Mouse (Mus musculus) liver, embryonic 14.5 days (tissue): ENCODE data around the gene Nr3c2. TPM values are rescaled to one million over a fixed set of nuclear protein-coding genes. Genes with fewer than 3 reads are reported as not detected.

Experiments used
- ATAC-seq: fragments of 200-750 bp; cut with Nextera tagmentation; 2 replicates; pipeline ENCODE4 v1.8.0; 2017; ENCODE audit warnings: moderate number of reproducible peaks, mild to moderate bottlenecking, moderate library complexity; ENCODE audit not compliant: insufficient read depth
- DNase-seq, 3 experiments: peaks; one replicate each; pipeline ENCODE4 v3.0.0-alpha.2; 2012 to 2013; ENCODE audit warnings: low read depth in 3 of 3, low spot score in 3 of 3
- H3K27ac ChIP-seq: fragments of 300-500 bp; sonication (generic); 2 replicates; pipeline ENCODE4 v1.5.1; 2014; ENCODE audit warnings: moderate library complexity, mild to moderate bottlenecking, control low read depth, inconsistent platforms
- H3K27me3 ChIP-seq: fragments of 300-500 bp; sonication (generic); 2 replicates; pipeline ENCODE4 v1.6.1; 2014; ENCODE audit warnings: mild to moderate bottlenecking, low read length, moderate library complexity; ENCODE audit not compliant: control insufficient read depth, insufficient read depth
- H3K36me3 ChIP-seq: fragments of 300-500 bp; sonication (generic); replicated peaks from 2 replicates; pipeline ENCODE4 v1.6.1; 2014; ENCODE audit warnings: low read depth; ENCODE audit not compliant: control insufficient read depth, insufficient read depth
- H3K4me1 ChIP-seq, 2 experiments: fragments of 200-500 bp in 1 of 2; fragments of 300-500 bp in 1 of 2; sonication (generic) in 1 of 2; replicated peaks; 2 replicates each; pipeline ENCODE4 v1.6.1; 2012 to 2014; ENCODE audit warnings: antibody characterized with exemption in 1 of 2, inconsistent platforms in 1 of 2, low read length in 1 of 2; ENCODE audit not compliant: control insufficient read depth in 2 of 2, insufficient read depth in 2 of 2
- H3K4me2 ChIP-seq: fragments of 300-500 bp; sonication (generic); 2 replicates; pipeline ENCODE4 v1.6.1; 2014; ENCODE audit warnings: low read depth, mild to moderate bottlenecking, control low read depth, moderate library complexity
- H3K4me3 ChIP-seq, 2 experiments: fragments of 200-500 bp in 1 of 2; fragments of 300-500 bp in 1 of 2; sonication (generic) in 1 of 2; 2 replicates each; pipeline ENCODE4 v1.5.1; 2012 to 2014; ENCODE audit warnings: low read depth in 2 of 2, low read length in 2 of 2, mild to moderate bottlenecking in 2 of 2, control low read depth in 1 of 2, inconsistent platforms in 1 of 2, moderate library complexity in 1 of 2; ENCODE audit not compliant: insufficient read depth in 1 of 2
- H3K9ac ChIP-seq: fragments of 300-500 bp; sonication (generic); replicated peaks from 2 replicates; pipeline ENCODE4 v1.6.1; 2014; ENCODE audit warnings: mild to moderate bottlenecking, control low read depth, moderate library complexity
- H3K9me3 ChIP-seq: fragments of 300-500 bp; sonication (generic); 2 replicates; pipeline ENCODE4 v1.6.1; 2016; ENCODE audit warnings: low read length, mixed read lengths; ENCODE audit not compliant: control insufficient read depth
- CTCF ChIP-seq: IDR thresholded peaks from 2 replicates; pipeline ENCODE4 v1.5.1; 2016; ENCODE audit warnings: antibody characterized with exemption, low read depth, control low read depth
- EP300 ChIP-seq: IDR thresholded peaks from 2 replicates; pipeline ENCODE4 v1.6.1; 2016; ENCODE audit warnings: antibody characterized with exemption, low read depth
- WGBS: fragments of 180-500 bp; shearing (Covaris S2); extraction: QIAGEN DNeasy Blood & Tissue Kit; methylation state at CpG from one replicate; pipeline ENCODE4 v1.1.7; 2014; ENCODE audit not compliant: insufficient replicate concordance; 5-methylcytosine and 5-hydroxymethylcytosine counted together
- polyA plus RNA-seq, 2 experiments: library from polyadenylated mRNA; depleted of rRNA in 1 of 2; stranded (reverse) in 1 of 2; unstranded in 1 of 2; fragments of >200 nt; fragmentation: Nextera tagmentation in 1 of 2; extraction: Ambion mirVana in 1 of 2; gene quantifications; 2 replicates each; pipeline versions ENCODE4 v1.2.1 to v1.2.3; 2012 to 2014

The Nr3c2 gene
- polyA plus RNA-seq, 2 experiments = 0.30 to 0.99 TPM

GRCm38 (mm10) chr8:77098101-77098500, 198.9 kb downstream of the Nr3c2 start:
- Histone ChIP-seq H3K4me2 (no peak overlapping the region), H3K27me3 (no peaks in the 10 kb centered on the region), H3K9me3 (no peaks in the 10 kb centered on the region), H3K4me1 (no peaks in the 10 kb centered on the region), H3K36me3 (no peaks in the 10 kb centered on the region), H3K9ac (no peak overlapping the region), H3K4me3 (no peak overlapping the region), H3K27ac (no peak overlapping the region)
- DNase-seq (no peak), ATAC-seq (no peak)
- TF ChIP-seq EP300 (no peak), CTCF (no peak)
- 57% methylated on average over 10 of the region's 10 CpGs for WGBS

GRCm38 (mm10) chr8:77100370-77100769, 201.1 kb downstream of the Nr3c2 start:
- Histone ChIP-seq H3K27ac (no peak overlapping the region), H3K27me3 (no peaks in the 10 kb centered on the region), H3K4me1 (no peaks in the 10 kb centered on the region), H3K4me3 (no peak overlapping the region), H3K9ac (no peak overlapping the region), H3K36me3 (no peaks in the 10 kb centered on the region), H3K4me2 (no peak overlapping the region), H3K9me3 (no peaks in the 10 kb centered on the region)
- ATAC-seq = no peak
- no peak for DNase-seq
- 63% methylated on average over 2 of the region's 2 CpGs for WGBS
- TF ChIP-seq EP300 (no peak), CTCF (no peak)

- no peaks in the 10 kb centered on the region for H3K27me3 ChIP-seq
- no peak overlapping the region for H3K27ac ChIP-seq
- no peaks in the 10 kb centered on the region for H3K36me3 ChIP-seq
- DNase-seq (no peak), ATAC-seq (no peak)
- H3K9ac ChIP-seq = no peak overlapping the region
- TF ChIP-seq CTCF (no peak), EP300 (no peak)
- no peak overlapping the region for H3K4me3 ChIP-seq
- no peak overlapping the region for H3K4me2 ChIP-seq
- 69% methylated on average over 7 of the region's 7 CpGs for WGBS
- no peaks in the 10 kb centered on the region for H3K9me3 ChIP-seq
- no peaks in the 10 kb centered on the region for H3K4me1 ChIP-seq
Measured at GRCm38 (mm10) chr8:77102879-77103278, 203.6 kb downstream of the Nr3c2 start.

DNA sequence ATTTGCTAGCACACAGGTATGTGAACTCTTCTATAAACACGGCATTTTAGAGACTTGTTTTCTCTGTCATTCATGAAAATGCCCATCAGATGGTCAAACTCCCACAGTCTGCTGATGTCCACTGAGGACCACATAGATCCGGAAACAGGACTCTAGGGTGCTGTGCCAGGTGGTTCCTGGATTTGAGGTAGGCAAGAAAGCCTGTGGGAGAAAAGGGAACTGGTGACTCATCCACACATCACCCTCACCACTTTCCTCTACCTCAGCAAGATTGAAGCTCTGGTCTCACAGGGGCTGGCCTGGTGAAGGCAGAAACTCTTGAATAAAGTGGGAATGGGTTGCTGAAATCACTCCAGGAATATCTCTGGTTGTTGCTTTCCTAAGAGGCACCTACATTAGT, 213.5 kb downstream of the Nr3c2 start:
- WGBS = 41% methylated on average over 2 of the region's 2 CpGs
- no peaks in the 10 kb centered on the region for H3K9me3 ChIP-seq
- H3K9ac ChIP-seq = no peak overlapping the region
- H3K27me3 ChIP-seq = no peaks in the 10 kb centered on the region
- H3K4me2 ChIP-seq = no peak overlapping the region
- H3K4me1 ChIP-seq = no peaks in the 10 kb centered on the region
- no peak overlapping the region for H3K4me3 ChIP-seq
- H3K27ac ChIP-seq = no peak overlapping the region
- no peak for TF ChIP-seq EP300
- ATAC-seq (no peak), DNase-seq (no peak)
- H3K36me3 ChIP-seq = no peaks in the 10 kb centered on the region

GRCm38 (mm10) chr8:77114769-77115168, 215.5 kb downstream of the Nr3c2 start:
- no peak overlapping the region for H3K4me3 ChIP-seq
- H3K36me3 ChIP-seq = no peaks in the 10 kb centered on the region
- no peaks in the 10 kb centered on the region for H3K4me1 ChIP-seq
- ATAC-seq = no peak
- TF ChIP-seq CTCF = no peak
- no peak for TF ChIP-seq EP300
- H3K27me3 ChIP-seq = no peaks in the 10 kb centered on the region
- no peak overlapping the region for H3K4me2 ChIP-seq
- WGBS = 68% methylated on average over 10 of the region's 10 CpGs
- DNase-seq = no peak
- H3K27ac ChIP-seq = no peak overlapping the region
- no peak overlapping the region for H3K9ac ChIP-seq
- H3K9me3 ChIP-seq = no peaks in the 10 kb centered on the region
